Comparison of ENCODE assay signal across 8 mouse cellular contexts in the genomic region with DNA sequence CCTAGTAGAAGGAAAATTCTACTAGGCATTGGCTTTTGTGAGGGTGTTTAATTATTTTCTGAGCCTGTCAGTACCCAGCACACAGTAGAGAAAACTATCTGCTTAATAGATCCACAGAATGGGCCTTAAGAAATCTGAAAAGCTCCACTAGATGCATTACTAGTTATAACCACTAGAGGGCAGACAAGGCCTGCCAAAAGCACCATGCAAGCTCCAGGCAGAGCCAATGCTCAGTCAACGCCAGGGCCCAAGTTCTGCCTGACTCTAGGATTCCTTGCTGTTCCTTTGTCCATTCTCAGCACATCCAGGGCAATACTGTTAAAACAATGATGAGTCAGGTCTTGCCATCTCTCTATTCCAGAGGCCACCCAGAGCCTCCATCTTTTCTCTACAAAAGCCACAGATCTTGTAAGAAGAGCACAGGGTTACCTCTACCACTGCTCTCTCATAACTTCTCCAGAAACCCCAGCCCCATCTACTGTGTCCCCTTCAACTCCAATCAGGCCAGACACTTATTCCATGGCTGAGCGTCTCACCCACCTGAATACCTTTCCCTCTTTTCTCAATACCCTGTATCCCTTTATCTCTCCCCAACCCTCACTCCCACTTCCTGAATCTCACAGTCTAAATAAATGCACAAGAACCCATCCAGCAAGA.
DNase-seq lines count a peak whose midpoint lies in the region; ATAC-seq and TF ChIP-seq lines count a peak whose summit lies in the region.
"Had no signal": no experiment of that assay in that cellular context is flagged by ENCODE, and none has a peak within 500 bp of the region (broad histone marks: within the 10 kb centered on the region; RNA-seq: fewer than 3 reads in every experiment).

No protein-coding gene starts in this region.

- peak; percentile 12 for DNase-seq in thymus, adult 2 months
- no peak for DNase-seq in thymus, adult 18-20 months
- DNase-seq in adrenal gland, postnatal 14 days, result peak; percentile 59
- DNase-seq in embryo, embryonic 11.5 days (ENCODE audit: low read depth, low spot score), result peak; percentile 56
- peak; percentile 38 for DNase-seq in liver, postnatal 0 days
- DNase-seq in retina, adult 2 months (ENCODE audit: low read depth, low spot score), result peak; percentile 44
- DNase-seq: liver, embryonic 13.5 days had no signal

- no peaks in the 10 kb centered on the region for H3K4me1 ChIP-seq in thymus, adult 2 months (replicated peaks; ENCODE audit: control insufficient read depth, insufficient read depth, low read length)
- peaks cover 12% of the 10 kb centered on the region for H3K4me1 ChIP-seq in hindbrain, embryonic 12.5 days
- H3K4me1 ChIP-seq in liver, postnatal 0 days (ENCODE audit: insufficient read depth), result no peaks in the 10 kb centered on the region
- H3K4me1 ChIP-seq: liver, embryonic 13.5 days had no signal

- ATAC-seq in hindbrain, embryonic 12.5 days (ENCODE audit: low FRiP score), result peak; percentile 57; the same call in 1 of the 2 replicates
- ATAC-seq in liver, postnatal 0 days, result no peak

- TF ChIP-seq EP300 in liver, postnatal 0 days (IDR thresholded peaks at IDR 0.05; ENCODE audit: low read depth), result no peak

- H3K4me3 ChIP-seq in thymus, adult 2 months (ENCODE audit: control insufficient read depth, insufficient read depth, low read length), result no peak overlapping the region
- no peak overlapping the region for H3K4me3 ChIP-seq in hindbrain, embryonic 12.5 days
- no peak overlapping the region for H3K4me3 ChIP-seq in liver, postnatal 0 days (ENCODE audit: low read depth, low read length)
- H3K4me3 ChIP-seq: liver, embryonic 13.5 days had no signal

- H3K9ac ChIP-seq in hindbrain, embryonic 12.5 days, result no peak overlapping the region
- H3K9ac ChIP-seq in liver, postnatal 0 days (replicated peaks), result no peak overlapping the region
- H3K9ac ChIP-seq: liver, embryonic 13.5 days had no signal

- H3K27me3 ChIP-seq in thymus, adult 2 months (ENCODE audit: control insufficient read depth, insufficient read depth, low read length), result no peaks in the 10 kb centered on the region
- H3K27me3 ChIP-seq in hindbrain, embryonic 12.5 days, result no peaks in the 10 kb centered on the region; the same call in 1 of the 2 replicates
- no peaks in the 10 kb centered on the region for H3K27me3 ChIP-seq in liver, postnatal 0 days (ENCODE audit: insufficient read depth, low read length)
- H3K27me3 ChIP-seq: liver, embryonic 13.5 days had no signal

- H3K27ac ChIP-seq in thymus, adult 2 months (ENCODE audit: control insufficient read depth, insufficient read depth, low read length), result no peak overlapping the region
- H3K27ac ChIP-seq in hindbrain, embryonic 12.5 days, result no peak overlapping the region
- H3K27ac ChIP-seq in liver, postnatal 0 days (ENCODE audit: low read depth), result no peak overlapping the region
- H3K27ac ChIP-seq: liver, embryonic 13.5 days had no signal

- H3K4me2 ChIP-seq in hindbrain, embryonic 12.5 days (replicated peaks), result no peak overlapping the region
- no peak overlapping the region for H3K4me2 ChIP-seq in liver, postnatal 0 days (ENCODE audit: low read depth, low read length)
- H3K4me2 ChIP-seq: liver, embryonic 13.5 days had no signal

- no peaks in the 10 kb centered on the region for H3K9me3 ChIP-seq in hindbrain, embryonic 12.5 days (replicated peaks)
- H3K9me3 ChIP-seq in liver, postnatal 0 days (ENCODE audit: low read length), result no peaks in the 10 kb centered on the region
- H3K9me3 ChIP-seq: liver, embryonic 13.5 days had no signal

- 0 out of 2 replicates have a peak, but pooled peaks have one; percentile 45 for TF ChIP-seq CTCF in thymus, adult 2 months (IDR thresholded peaks at IDR 0.05; ENCODE audit: borderline replicate concordance, control insufficient read depth, extremely low read depth, insufficient read depth, low read length, poor library complexity)
- peak; percentile 90 for TF ChIP-seq CTCF in liver, postnatal 0 days (IDR thresholded peaks at IDR 0.05; ENCODE audit: low read depth)

- 38% methylated on average over 2 of the region's 2 CpGs for WGBS in thymus, adult 2 months
- 43% methylated on average over 2 of the region's 2 CpGs for WGBS in hindbrain, embryonic 12.5 days
- 27% methylated on average over 2 of the region's 2 CpGs for WGBS in liver, postnatal 0 days (ENCODE audit: insufficient replicate concordance)

- H3K36me3 ChIP-seq in thymus, adult 2 months (ENCODE audit: control insufficient read depth, insufficient read depth, low read length), result no peaks in the 10 kb centered on the region
- H3K36me3 ChIP-seq in hindbrain, embryonic 12.5 days, result no peaks in the 10 kb centered on the region
- no peaks in the 10 kb centered on the region for H3K36me3 ChIP-seq in liver, postnatal 0 days (replicated peaks; ENCODE audit: insufficient read depth, low read length)
- H3K36me3 ChIP-seq: liver, embryonic 13.5 days had no signal

- TF ChIP-seq POLR2A in thymus, adult 2 months (IDR thresholded peaks at IDR 0.05; ENCODE audit: control insufficient read depth, extremely low read depth, insufficient read depth, low read length, poor library complexity), result no peak

Comparison
In these comparisons a context has a peak if more than half of its experiments do, and no peak if none do; other contexts are left out.
1. DNase-seq: peak in thymus, adult 2 months (single experiment), adrenal gland, postnatal 14 days (single experiment), embryo, embryonic 11.5 days (single experiment), liver, postnatal 0 days (single experiment) and retina, adult 2 months (single experiment); none in thymus, adult 18-20 months (0 of 2).